Mouse (Mus musculus): Measurements from ENCODE around the gene Snrpd3. TPM values are rescaled to one million over a fixed set of nuclear protein-coding genes. Genes with fewer than 3 reads are reported as not detected.
A peak's percentile ranks its signal among the peaks of the same experiment; 100 is the strongest.

Gene Snrpd3
- polyA plus RNA-seq, 1 experiment: 21.9 TPM

DNA sequence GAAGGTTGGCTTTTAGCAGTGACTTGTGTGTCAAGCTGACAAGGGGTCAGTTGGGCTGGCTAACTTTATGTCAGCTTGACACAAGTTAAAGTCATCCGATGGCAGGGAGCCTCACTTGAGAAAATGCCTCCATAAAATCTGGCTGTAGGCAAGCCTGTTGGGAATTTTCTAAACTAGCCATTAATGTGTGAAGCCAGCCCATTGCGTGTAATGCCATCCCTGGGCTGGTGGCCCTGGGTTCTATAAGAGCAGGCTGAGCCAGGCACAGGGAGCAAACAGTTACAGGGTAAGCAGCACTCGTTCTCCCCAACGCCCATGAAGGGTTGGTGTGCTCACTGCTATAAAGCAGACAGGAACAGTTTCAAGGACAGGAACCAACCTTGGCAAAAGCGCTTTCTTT, 35.1 kb upstream of the Snrpd3 start:
- no peaks in the 10 kb centered on the region for H3K36me3 ChIP-seq (ENCODE audit: control insufficient read depth, insufficient read depth, low read length)
- no peaks in the 10 kb centered on the region for H3K4me1 ChIP-seq (ENCODE audit: control insufficient read depth, insufficient read depth, low read length)
- H3K4me3 ChIP-seq (ENCODE audit: control insufficient read depth, low read depth, low read length): no peak overlapping the region
- H3K27me3 ChIP-seq (ENCODE audit: control insufficient read depth, insufficient read depth, low read length): no peaks in the 10 kb centered on the region
- TF ChIP-seq CTCF (IDR thresholded peaks at IDR 0.05; ENCODE audit: control insufficient read depth, insufficient read depth, insufficient replicate concordance, low read depth, low read length) (no peak), POLR2A (IDR thresholded peaks at IDR 0.05; ENCODE audit: control insufficient read depth, low read depth, low read length) (no peak)
- H3K27ac ChIP-seq (ENCODE audit: control insufficient read depth, insufficient read depth, low read depth, low read length): no peak overlapping the region

DNA sequence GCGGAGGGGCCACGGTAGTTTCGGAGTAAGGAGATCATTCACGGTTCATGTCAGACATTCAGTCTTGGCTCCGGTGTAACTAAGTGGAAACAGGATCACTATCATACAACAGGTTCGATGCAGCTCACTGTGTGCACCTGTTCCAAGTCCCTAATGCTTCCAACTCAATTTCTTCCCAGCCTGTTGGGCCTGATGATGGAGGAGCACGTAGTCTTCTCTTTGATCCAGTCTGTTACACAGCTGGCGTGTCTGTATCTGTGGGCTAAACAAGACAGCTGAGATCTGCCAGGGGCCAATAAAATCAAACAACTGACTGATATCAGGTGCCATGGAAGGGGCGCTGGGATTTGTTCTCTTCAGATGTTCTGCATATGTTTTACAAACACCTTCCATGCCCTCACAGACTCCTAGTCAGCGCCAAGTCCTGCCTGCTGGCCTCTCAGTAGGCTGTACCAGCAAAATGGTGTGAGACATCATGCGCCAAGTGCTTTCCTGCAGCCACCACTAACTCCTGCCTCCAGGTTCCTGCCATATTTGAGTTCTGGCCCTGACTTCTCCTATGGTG, 34.4 kb upstream of the Snrpd3 start:
- H3K4me1 ChIP-seq (ENCODE audit: control insufficient read depth, insufficient read depth, low read length): no peaks in the 10 kb centered on the region
- no peaks in the 10 kb centered on the region for H3K36me3 ChIP-seq (ENCODE audit: control insufficient read depth, insufficient read depth, low read length)
- H3K27me3 ChIP-seq (ENCODE audit: control insufficient read depth, insufficient read depth, low read length): no peaks in the 10 kb centered on the region
- no peak for TF ChIP-seq POLR2A (IDR thresholded peaks at IDR 0.05; ENCODE audit: control insufficient read depth, low read depth, low read length)
- no peak for TF ChIP-seq CTCF (IDR thresholded peaks at IDR 0.05; ENCODE audit: control insufficient read depth, insufficient read depth, insufficient replicate concordance, low read depth, low read length)
- H3K4me3 ChIP-seq (ENCODE audit: control insufficient read depth, low read depth, low read length): no peak overlapping the region
- no peak overlapping the region for H3K27ac ChIP-seq (ENCODE audit: control insufficient read depth, insufficient read depth, low read depth, low read length)

DNA sequence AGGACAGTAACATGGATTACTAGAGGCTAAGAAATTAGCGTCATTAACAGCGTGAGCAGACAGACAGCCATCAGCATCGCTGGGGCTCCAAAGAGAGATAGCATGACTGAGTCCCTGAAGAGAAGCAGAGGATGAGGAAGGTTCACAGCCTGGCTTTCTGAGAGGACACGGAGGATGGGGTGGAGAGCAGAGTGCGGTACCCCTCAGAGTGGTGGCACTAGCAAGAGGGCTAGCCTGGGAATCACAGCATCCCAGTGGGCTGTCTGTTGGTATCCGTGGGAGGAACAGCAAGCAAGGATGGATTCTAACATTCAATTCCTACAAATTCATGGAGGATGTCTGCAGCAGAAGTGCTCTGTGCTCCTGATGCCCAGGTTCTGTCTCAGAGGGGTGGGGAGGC, 33.3 kb upstream of the Snrpd3 start:
- Histone ChIP-seq H3K4me3 (ENCODE audit: control insufficient read depth, low read depth, low read length) (no peak overlapping the region), H3K4me1 (ENCODE audit: control insufficient read depth, insufficient read depth, low read length) (no peaks in the 10 kb centered on the region), H3K27me3 (ENCODE audit: control insufficient read depth, insufficient read depth, low read length) (no peaks in the 10 kb centered on the region), H3K36me3 (ENCODE audit: control insufficient read depth, insufficient read depth, low read length) (no peaks in the 10 kb centered on the region), H3K27ac (ENCODE audit: control insufficient read depth, insufficient read depth, low read depth, low read length) (no peak overlapping the region)
- TF ChIP-seq CTCF (IDR thresholded peaks at IDR 0.05; ENCODE audit: control insufficient read depth, insufficient read depth, insufficient replicate concordance, low read depth, low read length) (no peak), POLR2A (IDR thresholded peaks at IDR 0.05; ENCODE audit: control insufficient read depth, low read depth, low read length) (no peak)

DNA sequence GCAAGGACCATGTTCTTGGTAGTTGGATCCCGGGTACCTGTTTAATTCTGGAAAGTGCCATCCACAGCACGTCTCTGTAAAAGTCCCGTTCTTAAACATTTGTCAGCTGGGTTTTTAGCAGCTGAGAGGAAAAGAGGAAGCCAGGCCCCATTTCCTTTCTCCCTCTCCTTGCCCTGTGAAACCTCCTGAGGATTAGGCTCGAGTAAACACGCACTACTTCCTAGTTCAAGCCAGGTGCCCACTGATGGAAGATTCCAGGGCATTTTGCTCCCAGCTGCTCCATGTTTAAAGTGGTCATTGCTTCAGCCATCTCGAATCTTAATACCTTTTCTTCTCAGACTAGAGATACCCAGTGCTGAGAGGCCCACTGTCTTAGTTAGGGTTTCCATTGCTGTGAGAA, 32.6 kb upstream of the Snrpd3 start:
- H3K27ac ChIP-seq (ENCODE audit: control insufficient read depth, insufficient read depth, low read depth, low read length): no peak overlapping the region
- H3K4me1 ChIP-seq (ENCODE audit: control insufficient read depth, insufficient read depth, low read length): no peaks in the 10 kb centered on the region
- H3K4me3 ChIP-seq (ENCODE audit: control insufficient read depth, low read depth, low read length): no peak overlapping the region
- no peaks in the 10 kb centered on the region for H3K36me3 ChIP-seq (ENCODE audit: control insufficient read depth, insufficient read depth, low read length)
- no peaks in the 10 kb centered on the region for H3K27me3 ChIP-seq (ENCODE audit: control insufficient read depth, insufficient read depth, low read length)
- no peak for TF ChIP-seq CTCF (IDR thresholded peaks at IDR 0.05; ENCODE audit: control insufficient read depth, insufficient read depth, insufficient replicate concordance, low read depth, low read length)

DNA sequence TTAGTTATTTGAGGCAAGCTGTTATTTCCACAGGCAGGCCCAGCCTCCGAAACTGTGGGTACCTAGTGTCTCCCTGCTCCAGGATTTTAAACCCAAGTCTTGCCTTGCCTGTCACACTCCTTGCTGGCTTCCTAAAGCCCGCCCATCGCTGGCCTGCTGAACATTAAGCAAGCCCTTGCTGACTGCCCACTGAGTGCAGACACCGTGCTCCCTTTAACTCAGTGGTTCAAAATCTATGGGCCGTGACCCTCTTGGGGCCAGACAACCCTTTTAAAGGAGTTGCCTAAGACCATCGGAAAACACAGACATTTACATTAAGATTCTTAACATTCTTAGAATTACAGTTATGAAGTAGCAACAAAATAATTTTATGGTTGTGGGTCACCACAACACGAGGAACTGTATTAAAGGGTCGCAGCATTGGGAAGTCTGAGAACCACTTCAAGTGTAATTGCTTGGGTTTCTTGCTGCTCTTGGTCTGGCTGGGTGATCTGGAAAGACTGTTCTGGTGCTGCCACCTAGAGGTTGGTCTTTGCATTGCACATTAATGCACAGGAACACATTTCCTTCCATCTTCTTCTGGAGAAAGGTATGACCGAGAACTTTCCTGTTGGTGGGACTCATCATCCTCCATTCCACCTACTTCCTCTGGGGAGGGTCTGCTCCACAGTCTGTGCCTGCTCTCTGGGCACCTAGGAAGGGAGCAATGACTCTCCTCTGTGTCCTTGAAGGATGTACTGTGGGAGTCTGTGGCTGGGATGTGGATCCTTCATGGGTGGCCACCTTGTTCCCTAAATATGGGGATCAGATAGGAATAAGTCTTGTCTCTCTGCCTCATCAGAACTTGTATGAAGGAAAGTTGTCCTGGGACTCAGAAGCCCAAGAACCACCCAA, 31.0 kb upstream of the Snrpd3 start:
- Histone ChIP-seq H3K27ac (ENCODE audit: control insufficient read depth, insufficient read depth, low read depth, low read length) (no peak overlapping the region), H3K4me1 (ENCODE audit: control insufficient read depth, insufficient read depth, low read length) (no peaks in the 10 kb centered on the region), H3K4me3 (ENCODE audit: control insufficient read depth, low read depth, low read length) (no peak overlapping the region), H3K36me3 (ENCODE audit: control insufficient read depth, insufficient read depth, low read length) (no peaks in the 10 kb centered on the region), H3K27me3 (ENCODE audit: control insufficient read depth, insufficient read depth, low read length) (no peaks in the 10 kb centered on the region)
- TF ChIP-seq POLR2A (IDR thresholded peaks at IDR 0.05; ENCODE audit: control insufficient read depth, low read depth, low read length) (no peak), CTCF (IDR thresholded peaks at IDR 0.05; ENCODE audit: control insufficient read depth, insufficient read depth, insufficient replicate concordance, low read depth, low read length) (peak; percentile 46; the same call in 1 of the 2 replicates)

DNA sequence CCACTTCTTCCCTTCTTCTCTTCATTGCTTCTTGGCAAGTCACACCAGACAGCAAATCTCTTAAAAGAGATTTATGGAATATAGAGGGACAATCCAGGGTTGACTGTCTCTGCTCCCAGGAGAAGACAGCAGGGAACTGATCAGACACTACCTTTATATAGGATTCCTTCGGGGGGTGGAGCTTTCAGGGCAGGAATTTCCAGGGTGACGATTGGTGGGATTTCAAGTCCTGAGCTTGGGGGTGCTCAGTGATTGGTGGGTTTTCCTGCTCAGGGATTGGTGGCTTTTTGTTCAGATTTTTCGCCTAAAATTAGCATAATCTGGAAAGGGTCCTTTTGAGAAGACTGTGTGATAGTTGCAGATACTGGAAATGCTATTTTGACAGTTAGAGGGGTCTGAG, 30.2 kb upstream of the Snrpd3 start:
- Histone ChIP-seq H3K36me3 (ENCODE audit: control insufficient read depth, insufficient read depth, low read length) (no peaks in the 10 kb centered on the region), H3K4me3 (ENCODE audit: control insufficient read depth, low read depth, low read length) (no peak overlapping the region), H3K4me1 (ENCODE audit: control insufficient read depth, insufficient read depth, low read length) (no peaks in the 10 kb centered on the region), H3K27me3 (ENCODE audit: control insufficient read depth, insufficient read depth, low read length) (no peaks in the 10 kb centered on the region), H3K27ac (ENCODE audit: control insufficient read depth, insufficient read depth, low read depth, low read length) (no peak overlapping the region)
- TF ChIP-seq CTCF (IDR thresholded peaks at IDR 0.05; ENCODE audit: control insufficient read depth, insufficient read depth, insufficient replicate concordance, low read depth, low read length) (no peak), POLR2A (IDR thresholded peaks at IDR 0.05; ENCODE audit: control insufficient read depth, low read depth, low read length) (no peak)

DNA sequence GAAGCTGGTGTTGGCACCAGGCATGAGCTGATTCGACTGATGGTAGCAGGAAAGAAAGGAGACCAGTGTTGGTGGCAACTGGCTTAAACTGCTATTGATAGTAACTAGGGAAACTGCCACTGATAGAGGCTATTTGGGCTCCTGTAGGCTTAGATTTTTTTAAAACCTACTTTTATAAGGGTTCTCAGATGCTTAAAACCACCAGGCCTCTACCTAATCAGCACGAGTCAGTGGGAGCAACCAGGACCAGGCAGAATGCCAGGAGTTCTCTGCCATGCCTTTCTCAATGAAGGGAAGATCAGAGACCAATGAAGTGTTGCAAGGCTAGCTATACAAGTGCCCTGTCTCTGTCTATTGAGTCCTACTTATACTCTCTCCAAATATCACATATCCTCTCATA, 27.8 kb upstream of the Snrpd3 start:
- H3K4me1 ChIP-seq (ENCODE audit: control insufficient read depth, insufficient read depth, low read length): no peaks in the 10 kb centered on the region
- no peaks in the 10 kb centered on the region for H3K36me3 ChIP-seq (ENCODE audit: control insufficient read depth, insufficient read depth, low read length)
- H3K27ac ChIP-seq (ENCODE audit: control insufficient read depth, insufficient read depth, low read depth, low read length): no peak overlapping the region
- H3K27me3 ChIP-seq (ENCODE audit: control insufficient read depth, insufficient read depth, low read length): no peaks in the 10 kb centered on the region
- TF ChIP-seq POLR2A (IDR thresholded peaks at IDR 0.05; ENCODE audit: control insufficient read depth, low read depth, low read length): no peak
- H3K4me3 ChIP-seq (ENCODE audit: control insufficient read depth, low read depth, low read length): no peak overlapping the region

Data from testis, adult 2 months (tissue).